Comparison of ENCODE assay signal across 8 mouse cellular contexts in genomic region chr15:99083258-99083657, GRCm38 (mm10). TPM values are rescaled to one million over a fixed set of nuclear protein-coding genes. Genes with fewer than 3 reads are reported as not detected.
A peak's percentile ranks its signal among the peaks of the same experiment; 100 is the strongest.
DNase-seq lines count a peak whose midpoint lies in the region; ATAC-seq lines count a peak whose summit lies in the region.
"Had no signal": no experiment of that assay in that cellular context is flagged by ENCODE, and none has a peak within 500 bp of the region (broad histone marks: within the 10 kb centered on the region; RNA-seq: fewer than 3 reads in every experiment).

No protein-coding gene starts in this region.

- peaks cover 2% of the 10 kb centered on the region for H3K4me1 ChIP-seq in hindbrain, embryonic 11.5 days (replicated peaks; ENCODE audit: control insufficient read depth, insufficient read depth, low read length)
- H3K4me1 ChIP-seq in hindbrain, embryonic 12.5 days = peaks cover 13% of the 10 kb centered on the region
- H3K4me1 ChIP-seq in limb, embryonic 11.5 days (ENCODE audit: control insufficient read depth, insufficient read depth, low read length) = peaks cover 4% of the 10 kb centered on the region; the same call in 1 of the 2 replicates

- no peak overlapping the region for H3K4me2 ChIP-seq in hindbrain, embryonic 11.5 days (replicated peaks; ENCODE audit: low read depth, low read length)
- H3K4me2 ChIP-seq in hindbrain, embryonic 12.5 days (replicated peaks) = no peak overlapping the region
- H3K4me2 ChIP-seq in limb, embryonic 11.5 days (ENCODE audit: low read depth, severe bottlenecking) = no peak overlapping the region
- H3K4me2 ChIP-seq: embryonic facial prominence, embryonic 12.5 days had no signal

- H3K36me3 ChIP-seq in hindbrain, embryonic 11.5 days (ENCODE audit: control insufficient read depth, insufficient read depth, low read length) = no peaks in the 10 kb centered on the region
- H3K36me3 ChIP-seq in hindbrain, embryonic 12.5 days = peaks cover 26% of the 10 kb centered on the region
- H3K36me3 ChIP-seq in limb, embryonic 11.5 days (ENCODE audit: control insufficient read depth, insufficient read depth, low read length) = peaks cover 20% of the 10 kb centered on the region

- 68% methylated on average over 9 of the region's 9 CpGs for WGBS in hindbrain, embryonic 11.5 days
- WGBS in hindbrain, embryonic 12.5 days = 73% methylated on average over 9 of the region's 9 CpGs
- 72% methylated on average over 9 of the region's 9 CpGs for WGBS in limb, embryonic 11.5 days

- no peak overlapping the region for H3K27ac ChIP-seq in hindbrain, embryonic 11.5 days (ENCODE audit: low read depth, low read length)
- H3K27ac ChIP-seq in hindbrain, embryonic 12.5 days = no peak overlapping the region
- no peak overlapping the region for H3K27ac ChIP-seq in limb, embryonic 11.5 days (replicated peaks; ENCODE audit: low read depth, low read length)
- H3K27ac ChIP-seq: embryonic facial prominence, embryonic 12.5 days had no signal

- ATAC-seq in hindbrain, embryonic 11.5 days (ENCODE audit: low FRiP score) = no peak
- no peak for ATAC-seq in hindbrain, embryonic 12.5 days (ENCODE audit: low FRiP score)
- ATAC-seq in limb, embryonic 11.5 days (ENCODE audit: insufficient number of reproducible peaks, low FRiP score, low TSS enrichment, low read depth) = no peak

- H3K4me3 ChIP-seq in hindbrain, embryonic 11.5 days (ENCODE audit: low read depth, low read length) = no peak overlapping the region
- no peak overlapping the region for H3K4me3 ChIP-seq in hindbrain, embryonic 12.5 days
- no peak overlapping the region for H3K4me3 ChIP-seq in limb, embryonic 11.5 days (ENCODE audit: low read depth, low read length)
- H3K4me3 ChIP-seq: embryonic facial prominence, embryonic 12.5 days had no signal

- H3K27me3 ChIP-seq in hindbrain, embryonic 11.5 days (ENCODE audit: control insufficient read depth, insufficient read depth, low read length) = peaks cover 45% of the 10 kb centered on the region
- peaks cover 54% of the 10 kb centered on the region for H3K27me3 ChIP-seq in hindbrain, embryonic 12.5 days
- H3K27me3 ChIP-seq in limb, embryonic 11.5 days (ENCODE audit: control insufficient read depth, insufficient read depth, low read length) = peaks cover 41% of the 10 kb centered on the region

- H3K9ac ChIP-seq in hindbrain, embryonic 11.5 days (ENCODE audit: low read depth, low read length) = no peak overlapping the region
- no peak overlapping the region for H3K9ac ChIP-seq in hindbrain, embryonic 12.5 days
- H3K9ac ChIP-seq in limb, embryonic 11.5 days (ENCODE audit: low read length) = no peak overlapping the region
- H3K9ac ChIP-seq: embryonic facial prominence, embryonic 12.5 days had no signal

- no peaks in the 10 kb centered on the region for H3K9me3 ChIP-seq in hindbrain, embryonic 11.5 days (ENCODE audit: control insufficient read depth, low read length)
- H3K9me3 ChIP-seq in hindbrain, embryonic 12.5 days (replicated peaks) = no peaks in the 10 kb centered on the region
- no peaks in the 10 kb centered on the region for H3K9me3 ChIP-seq in limb, embryonic 11.5 days (ENCODE audit: control insufficient read depth, low read length)
- H3K9me3 ChIP-seq: embryonic facial prominence, embryonic 12.5 days had no signal

- DNase-seq in hindbrain, embryonic 11.5 days (ENCODE audit: low spot score) = peak; percentile 64
- peak; percentile 38 for DNase-seq in urinary bladder, postnatal 25 days (ENCODE audit: low spot score)
- DNase-seq in urinary bladder, postnatal 36 days (ENCODE audit: low spot score in 2 of 2) = no peak
- DNase-seq in embryo, embryonic 10 days (ENCODE audit: low spot score) = peak; percentile 70
- peak; percentile 54 for DNase-seq in limb, embryonic 11.5 days (ENCODE audit: low spot score)
- peak; percentile 65 for DNase-seq in thymus, postnatal 4 days

RNA-seq across cellular contexts. Expression of gene C1ql4, which starts 4.4 kb away (rescaled TPM):
- 10.2 and 12.4 TPM in 2 replicates for polyA plus RNA-seq in hindbrain, embryonic 11.5 days (2014; fragmentation: Nextera tagmentation; extraction: Ambion mirVana)
- polyA plus RNA-seq in hindbrain, embryonic 12.5 days (2016; fragmentation: Nextera tagmentation; extraction: Ambion mirVana) = 18.4 and 18.7 TPM in 2 replicates
- not detected in 2 replicates for polyA plus RNA-seq in limb, embryonic 11.5 days (2014; fragmentation: Nextera tagmentation; extraction: Ambion mirVana)

RNA-seq across cellular contexts. Expression of gene Troap, which starts 8.9 kb away (rescaled TPM):
- polyA plus RNA-seq in hindbrain, embryonic 11.5 days (2014; fragmentation: Nextera tagmentation; extraction: Ambion mirVana) = 19.1 and 22.9 TPM in 2 replicates
- polyA plus RNA-seq in hindbrain, embryonic 12.5 days (2016; fragmentation: Nextera tagmentation; extraction: Ambion mirVana) = 24.1 and 29.2 TPM in 2 replicates
- polyA plus RNA-seq in limb, embryonic 11.5 days (2014; fragmentation: Nextera tagmentation; extraction: Ambion mirVana) = 33.4 and 37.2 TPM in 2 replicates

RNA-seq across cellular contexts. Expression of gene Dnajc22, which starts 9.7 kb away (rescaled TPM):
- 1.2 and 3.3 TPM in 2 replicates for polyA plus RNA-seq in hindbrain, embryonic 11.5 days (2014; fragmentation: Nextera tagmentation; extraction: Ambion mirVana)
- 3.2 and 3.3 TPM in 2 replicates for polyA plus RNA-seq in hindbrain, embryonic 12.5 days (2016; fragmentation: Nextera tagmentation; extraction: Ambion mirVana)
- 0.61 and 0.62 TPM in 2 replicates for polyA plus RNA-seq in limb, embryonic 11.5 days (2014; fragmentation: Nextera tagmentation; extraction: Ambion mirVana)

RNA-seq across cellular contexts. Expression of gene Prph, which starts 28.3 kb away (rescaled TPM):
- polyA plus RNA-seq in hindbrain, embryonic 11.5 days (2014; fragmentation: Nextera tagmentation; extraction: Ambion mirVana) = 17.2 and 20.9 TPM in 2 replicates
- polyA plus RNA-seq in hindbrain, embryonic 12.5 days (2016; fragmentation: Nextera tagmentation; extraction: Ambion mirVana) = 23.3 and 35.6 TPM in 2 replicates
- polyA plus RNA-seq in limb, embryonic 11.5 days (2014; fragmentation: Nextera tagmentation; extraction: Ambion mirVana) = 0.10 and 0.11 TPM in 2 replicates

RNA-seq across cellular contexts. Expression of gene Spats2, which starts 42.5 kb away (rescaled TPM):
- polyA plus RNA-seq in hindbrain, embryonic 11.5 days (2014; fragmentation: Nextera tagmentation; extraction: Ambion mirVana) = 59.5 and 64.9 TPM in 2 replicates
- polyA plus RNA-seq in hindbrain, embryonic 12.5 days (2016; fragmentation: Nextera tagmentation; extraction: Ambion mirVana) = 72.7 and 73.6 TPM in 2 replicates
- polyA plus RNA-seq in limb, embryonic 11.5 days (2014; fragmentation: Nextera tagmentation; extraction: Ambion mirVana) = 69.2 and 70.1 TPM in 2 replicates

Comparison
In these comparisons a context has a peak if more than half of its experiments do, and no peak if none do; other contexts are left out.
1. DNase-seq: peak in hindbrain, embryonic 11.5 days (single experiment), urinary bladder, postnatal 25 days (single experiment), embryo, embryonic 10 days (single experiment), limb, embryonic 11.5 days (single experiment) and thymus, postnatal 4 days (single experiment); none in urinary bladder, postnatal 36 days (0 of 2).
2. RNA of gene C1ql4, which starts 4.4 kb away (polyA plus RNA-seq): 18.4 to 18.7 TPM in hindbrain, embryonic 12.5 days and 10.2 to 12.4 TPM in hindbrain, embryonic 11.5 days; not detected in limb, embryonic 11.5 days; every median in the first group is over 10 times any median in the second.